Mouse (Mus musculus) small intestine, adult 2 months (tissue): Measurements from ENCODE around the gene Rps29. TPM values are rescaled to one million over a fixed set of nuclear protein-coding genes. Genes with fewer than 3 reads are reported as not detected.
A peak's percentile ranks its signal among the peaks of the same experiment; 100 is the strongest.

Source experiments
- H3K27ac ChIP-seq: fragments of 200-500 bp; 2 replicates; pipeline ENCODE4 v1.5.1; 2012; ENCODE audit warnings: low read depth, low read length, control low read depth, inconsistent platforms; ENCODE audit not compliant: insufficient read depth
- H3K27me3 ChIP-seq: fragments of 200-500 bp; 2 replicates; pipeline ENCODE4 v1.6.1; 2012; ENCODE audit warnings: mild to moderate bottlenecking, moderate library complexity, low read length, inconsistent platforms; ENCODE audit not compliant: control insufficient read depth, insufficient read depth
- H3K36me3 ChIP-seq: fragments of 200-500 bp; 2 replicates; pipeline ENCODE4 v1.6.1; 2012; ENCODE audit warnings: mild to moderate bottlenecking, low read length, control low read depth, inconsistent platforms; ENCODE audit not compliant: control insufficient read depth, insufficient read depth
- H3K4me1 ChIP-seq: fragments of 200-500 bp; 2 replicates; pipeline ENCODE4 v1.6.1; 2012; ENCODE audit warnings: low read length, inconsistent platforms, mixed read lengths; ENCODE audit not compliant: control insufficient read depth, insufficient read depth, insufficient read length
- H3K4me3 ChIP-seq: fragments of 200-500 bp; 2 replicates; pipeline ENCODE4 v1.5.1; 2012; ENCODE audit warnings: low read depth, mild to moderate bottlenecking, control low read depth, inconsistent platforms, low read length, moderate library complexity
- CTCF ChIP-seq: fragments of 200-500 bp; IDR thresholded peaks from 2 replicates; pipeline ENCODE4 v1.5.1; 2012; ENCODE audit warnings: low read depth, mild to moderate bottlenecking, control low read depth, inconsistent platforms, low read length, moderate library complexity, mixed read lengths; ENCODE audit not compliant: insufficient replicate concordance, insufficient read length; ENCODE audit errors: extremely low read depth
- POLR2A ChIP-seq: fragments of 200-500 bp; IDR thresholded peaks from 2 replicates; pipeline ENCODE4 v1.6.1; 2012; ENCODE audit warnings: low read depth, mild to moderate bottlenecking, control low read depth, inconsistent platforms, low read length, moderate library complexity
- WGBS: fragments of 180-500 bp; shearing (Covaris S2); methylation state at CpG from one replicate; pipeline ENCODE4 v1.1.7; 2018; 5-methylcytosine and 5-hydroxymethylcytosine counted together
- polyA plus RNA-seq: library from polyadenylated mRNA; depleted of rRNA; stranded (reverse); fragments of >200 nt; gene quantifications from 2 replicates; pipeline ENCODE4 v1.2.3, GENCODE M21; 2012; rRNA removed

Rps29 gene
- polyA plus RNA-seq, 1 experiment, result 1,611 TPM

- Histone ChIP-seq H3K4me3 (no peak overlapping the region), H3K36me3 (no peaks in the 10 kb centered on the region), H3K4me1 (no peaks in the 10 kb centered on the region), H3K27me3 (no peaks in the 10 kb centered on the region), H3K27ac (no peak overlapping the region)
- 86% methylated on average over 5 of the region's 5 CpGs for WGBS
- TF ChIP-seq CTCF (peak; percentile 53; the same call in 1 of the 2 replicates), POLR2A (no peak)
Observed at GRCm38 (mm10) chr12:69127170-69127569, 31.8 kb downstream of the Rps29 start.

- TF ChIP-seq CTCF (no peak), POLR2A (no peak)
- no peak overlapping the region for H3K4me3 ChIP-seq
- no peak overlapping the region for H3K27ac ChIP-seq
- no peaks in the 10 kb centered on the region for H3K36me3 ChIP-seq
- H3K27me3 ChIP-seq, result no peaks in the 10 kb centered on the region
- 85% methylated on average over 5 of the region's 5 CpGs for WGBS
- H3K4me1 ChIP-seq, result no peaks in the 10 kb centered on the region
Observed at GRCm38 (mm10) chr12:69125066-69125465, 33.9 kb downstream of the Rps29 start.

GRCm38 (mm10) chr12:69122801-69123200, 36.2 kb downstream of the Rps29 start:
- no peak overlapping the region for H3K4me3 ChIP-seq
- no peak for TF ChIP-seq POLR2A
- no peak for TF ChIP-seq CTCF
- 86% methylated on average over 11 of the region's 11 CpGs for WGBS

GRCm38 (mm10) chr12:69119908-69120307, 39.1 kb downstream of the Rps29 start:
- H3K4me1 ChIP-seq, result no peaks in the 10 kb centered on the region
- H3K36me3 ChIP-seq, result no peaks in the 10 kb centered on the region
- WGBS, result 77% methylated on average over 6 of the region's 6 CpGs
- H3K27me3 ChIP-seq, result no peaks in the 10 kb centered on the region
- no peak overlapping the region for H3K4me3 ChIP-seq
- no peak for TF ChIP-seq POLR2A
- TF ChIP-seq CTCF, result no peak
- no peak overlapping the region for H3K27ac ChIP-seq

More at GRCm38 (mm10) chr12:69122801-69123200, 36.2 kb downstream of the Rps29 start:
- Histone ChIP-seq H3K27me3 (no peaks in the 10 kb centered on the region), H3K4me1 (no peaks in the 10 kb centered on the region), H3K27ac (no peak overlapping the region), H3K36me3 (no peaks in the 10 kb centered on the region)

Other genes starting within 250 kb of the Rps29 start
- 0.60 and 0.90 TPM in 2 replicates for gene Lrr1, start 9.6 kb upstream of the Rps29 start, polyA plus RNA-seq
- 59.3 and 66.4 TPM in 2 replicates for gene Rpl36al, start 24.9 kb upstream of the Rps29 start, polyA plus RNA-seq
- gene Mgat2, start 25.0 kb upstream of the Rps29 start, polyA plus RNA-seq, result 19.1 and 20.6 TPM in 2 replicates
- gene Gm49383, start 37.9 kb upstream of the Rps29 start, polyA plus RNA-seq, result 0.51 and 1.6 TPM in 2 replicates
- gene Dnaaf2, start 39.2 kb upstream of the Rps29 start, polyA plus RNA-seq, result 0.50 and 0.93 TPM in 2 replicates
- gene Gm49384, start 45.1 kb upstream of the Rps29 start, polyA plus RNA-seq, result not detected in 2 replicates
- gene Pole2, start 69.0 kb upstream of the Rps29 start, polyA plus RNA-seq, result 0.95 and 3.4 TPM in 2 replicates
- gene Klhdc1, start 82.0 kb upstream of the Rps29 start, polyA plus RNA-seq, result 0.08 and 2.6 TPM in 2 replicates
- 18.9 and 22.6 TPM in 2 replicates for gene Klhdc2, start 137.5 kb upstream of the Rps29 start, polyA plus RNA-seq
- 0.20 and 0.71 TPM in 2 replicates for gene Nemf, start 198.0 kb upstream of the Rps29 start, polyA plus RNA-seq
- gene Arf6, start 213.0 kb upstream of the Rps29 start, polyA plus RNA-seq, result 223 and 652 TPM in 2 replicates
- 1.9 and 5.4 TPM in 2 replicates for gene Gm9887, start 213.3 kb upstream of the Rps29 start, polyA plus RNA-seq